Mouse (Mus musculus): ENCODE measurements around the gene Coro1b. TPM values are rescaled to one million over a fixed set of nuclear protein-coding genes. Genes with fewer than 3 reads are reported as not detected.

The Coro1b gene
- polyA plus RNA-seq, 1 experiment from 2014 or later: 218 TPM

- H3K36me3 ChIP-seq (ENCODE audit: insufficient read depth, low read length): no peaks in the 10 kb centered on the region
- no peaks in the 10 kb centered on the region for H3K27me3 ChIP-seq (ENCODE audit: insufficient read depth, low read length)
- no peak overlapping the region for H3K9ac ChIP-seq (replicated peaks; ENCODE audit: low read length)
- WGBS: 40% methylated on average over 3 of the region's 3 CpGs
- peaks cover 22% of the 10 kb centered on the region for H3K4me1 ChIP-seq (ENCODE audit: insufficient read depth, low read length)
- H3K4me2 ChIP-seq (replicated peaks; ENCODE audit: low read depth, low read length): no peak overlapping the region
- no peaks in the 10 kb centered on the region for H3K9me3 ChIP-seq (ENCODE audit: low read length)
- no peak overlapping the region for H3K27ac ChIP-seq (ENCODE audit: low read length)
- no peak overlapping the region for H3K4me3 ChIP-seq (ENCODE audit: low read length)
- ATAC-seq (ENCODE audit: low FRiP score, low TSS enrichment): no peak
Measured at GRCm38 (mm10) chr19:4181892-4182291, 33.5 kb downstream of the Coro1b start.

DNA sequence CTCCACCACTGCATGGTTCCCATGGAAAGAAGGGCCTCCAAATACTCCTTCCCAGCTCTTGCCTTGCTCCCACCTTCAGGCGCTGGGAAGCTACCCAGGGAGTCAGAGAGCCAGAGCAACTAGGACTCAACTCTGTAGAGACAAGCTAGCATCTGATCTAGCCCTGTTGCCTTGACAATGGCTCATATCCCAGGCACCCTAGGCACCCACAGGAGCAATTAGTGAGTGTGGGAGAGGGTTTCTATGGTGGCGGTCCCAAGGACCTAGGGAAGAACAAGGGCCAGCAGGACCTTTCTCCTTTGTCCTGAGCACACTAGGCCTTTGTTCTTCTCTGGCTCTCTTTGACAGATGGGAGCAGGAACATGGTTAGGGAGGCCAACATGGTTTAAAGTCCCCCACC, 35.3 kb downstream of the Coro1b start:
- Histone ChIP-seq H3K27me3 (ENCODE audit: insufficient read depth, low read length) (no peaks in the 10 kb centered on the region), H3K27ac (ENCODE audit: low read length) (no peak overlapping the region), H3K9ac (replicated peaks; ENCODE audit: low read length) (no peak overlapping the region), H3K4me2 (replicated peaks; ENCODE audit: low read depth, low read length) (no peak overlapping the region), H3K4me3 (ENCODE audit: low read length) (no peak overlapping the region), H3K4me1 (ENCODE audit: insufficient read depth, low read length) (peaks cover 22% of the 10 kb centered on the region), H3K9me3 (ENCODE audit: low read length) (no peaks in the 10 kb centered on the region), H3K36me3 (ENCODE audit: insufficient read depth, low read length) (no peaks in the 10 kb centered on the region)
- ATAC-seq (ENCODE audit: low FRiP score, low TSS enrichment): no peak
- 93% methylated on average over 2 of the region's 2 CpGs for WGBS

DNA sequence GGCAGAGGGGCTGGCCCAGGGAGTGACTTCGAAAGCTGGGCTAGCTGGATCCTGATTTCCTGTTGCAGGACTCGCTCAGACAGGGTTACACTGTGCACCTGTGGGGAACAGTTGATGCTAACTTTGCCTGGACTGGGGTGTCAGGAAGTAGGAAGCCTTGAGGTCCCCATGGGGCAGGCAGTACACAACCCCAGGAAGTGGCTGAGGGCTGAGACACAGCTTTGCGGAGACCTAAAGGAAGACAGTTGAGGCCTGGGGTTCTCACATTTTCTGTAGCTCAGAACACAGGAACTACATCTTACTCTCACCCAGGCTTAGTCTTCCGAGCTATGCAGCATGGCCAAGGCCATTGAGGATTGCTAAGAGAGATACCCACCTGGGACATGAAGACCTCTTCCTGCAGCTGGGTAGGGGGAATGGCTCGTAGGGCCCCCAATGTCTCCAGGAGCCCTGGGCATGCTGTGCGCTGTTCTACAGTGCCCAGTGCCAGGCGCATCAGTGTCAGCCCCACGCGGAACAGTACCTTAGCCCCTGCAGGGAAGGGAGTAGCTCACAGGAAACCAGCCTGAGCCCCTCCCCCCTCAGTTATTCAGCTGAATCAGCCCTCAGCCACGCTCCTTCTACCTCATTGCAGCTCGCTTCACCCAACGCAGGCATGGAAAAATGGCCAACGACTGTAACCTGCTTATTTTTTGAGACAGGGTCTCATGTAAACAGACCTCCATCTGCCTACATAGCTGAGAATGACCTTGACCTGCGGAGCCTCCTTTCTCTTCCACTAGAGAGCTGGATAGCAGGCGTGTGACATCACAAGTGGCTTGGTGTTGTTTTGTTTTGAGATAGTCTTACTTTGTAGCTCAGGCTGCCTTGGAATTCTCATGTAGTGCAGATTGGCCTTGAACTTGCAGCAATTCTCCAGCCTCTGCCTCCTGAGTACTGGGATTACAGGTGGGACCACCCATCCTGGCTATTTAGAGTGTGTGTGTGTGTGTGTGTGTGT, 36.9 kb downstream of the Coro1b start:
- peaks cover 22% of the 10 kb centered on the region for H3K4me1 ChIP-seq (ENCODE audit: insufficient read depth, low read length)
- no peaks in the 10 kb centered on the region for H3K36me3 ChIP-seq (ENCODE audit: insufficient read depth, low read length)
- peak; percentile 39 for ATAC-seq (ENCODE audit: low FRiP score, low TSS enrichment)
- H3K27ac ChIP-seq (ENCODE audit: low read length): peak overlapping the region; percentile 55
- H3K9me3 ChIP-seq (ENCODE audit: low read length): no peaks in the 10 kb centered on the region
- 47% methylated on average over 15 of the region's 15 CpGs for WGBS
- no peak overlapping the region for H3K4me3 ChIP-seq (ENCODE audit: low read length)
- no peaks in the 10 kb centered on the region for H3K27me3 ChIP-seq (ENCODE audit: insufficient read depth, low read length)
- H3K4me2 ChIP-seq (replicated peaks; ENCODE audit: low read depth, low read length): 0 out of 2 replicates have a peak overlapping the region, but pooled peaks have one; percentile 16
- peak overlapping the region; percentile 23; the same call in 1 of the 2 replicates for H3K9ac ChIP-seq (replicated peaks; ENCODE audit: low read length)

- no peak overlapping the region for H3K27ac ChIP-seq (ENCODE audit: low read length)
- H3K4me3 ChIP-seq (ENCODE audit: low read length): no peak overlapping the region
- H3K4me2 ChIP-seq (replicated peaks; ENCODE audit: low read depth, low read length): no peak overlapping the region
- H3K36me3 ChIP-seq (ENCODE audit: insufficient read depth, low read length): no peaks in the 10 kb centered on the region
- ATAC-seq (ENCODE audit: low FRiP score, low TSS enrichment): no peak
- 53% methylated on average over 3 of the region's 3 CpGs for WGBS
- H3K9ac ChIP-seq (replicated peaks; ENCODE audit: low read length): no peak overlapping the region
- H3K27me3 ChIP-seq (ENCODE audit: insufficient read depth, low read length): no peaks in the 10 kb centered on the region
- no peaks in the 10 kb centered on the region for H3K9me3 ChIP-seq (ENCODE audit: low read length)
- peaks cover 27% of the 10 kb centered on the region for H3K4me1 ChIP-seq (ENCODE audit: insufficient read depth, low read length)
Measured at GRCm38 (mm10) chr19:4187303-4187702, 38.9 kb downstream of the Coro1b start.

DNA sequence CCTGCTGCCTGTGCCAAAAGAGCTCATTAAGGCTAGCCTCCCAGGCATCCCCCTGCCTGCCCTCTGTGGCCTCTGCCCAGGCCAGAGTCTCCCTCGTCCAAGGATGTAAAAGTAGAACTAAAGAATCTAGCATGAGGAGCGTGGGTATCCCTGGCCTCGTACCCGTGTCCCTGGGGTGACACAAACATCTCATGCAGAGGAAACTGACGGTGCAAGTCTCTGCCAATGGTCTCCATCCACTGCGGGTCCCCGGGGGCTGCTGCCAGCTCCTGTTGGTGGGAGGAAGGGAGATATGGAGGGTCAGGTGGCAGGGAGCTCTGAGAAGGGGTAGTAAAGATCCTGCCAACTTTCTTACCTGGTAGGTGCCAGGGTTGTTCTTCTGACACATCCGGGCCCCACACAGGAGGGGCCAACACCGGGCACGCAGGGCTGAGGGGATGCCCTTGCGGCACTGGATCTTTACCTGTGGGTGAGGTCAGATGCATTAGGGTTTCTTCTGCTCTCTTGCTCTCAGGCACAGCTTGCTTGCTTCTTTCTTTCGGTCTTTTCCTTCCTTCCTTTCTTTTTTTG, 40.7 kb downstream of the Coro1b start:
- Histone ChIP-seq H3K36me3 (ENCODE audit: insufficient read depth, low read length) (peaks cover 8% of the 10 kb centered on the region; the same call in 1 of the 2 replicates), H3K4me3 (ENCODE audit: low read length) (no peak overlapping the region), H3K27me3 (ENCODE audit: insufficient read depth, low read length) (no peaks in the 10 kb centered on the region), H3K9me3 (ENCODE audit: low read length) (no peaks in the 10 kb centered on the region), H3K27ac (ENCODE audit: low read length) (no peak overlapping the region), H3K9ac (replicated peaks; ENCODE audit: low read length) (no peak overlapping the region), H3K4me2 (replicated peaks; ENCODE audit: low read depth, low read length) (no peak overlapping the region), H3K4me1 (ENCODE audit: insufficient read depth, low read length) (peaks cover 35% of the 10 kb centered on the region)
- 88% methylated on average over 12 of the region's 12 CpGs for WGBS
- no peak for ATAC-seq (ENCODE audit: low FRiP score, low TSS enrichment)

DNA sequence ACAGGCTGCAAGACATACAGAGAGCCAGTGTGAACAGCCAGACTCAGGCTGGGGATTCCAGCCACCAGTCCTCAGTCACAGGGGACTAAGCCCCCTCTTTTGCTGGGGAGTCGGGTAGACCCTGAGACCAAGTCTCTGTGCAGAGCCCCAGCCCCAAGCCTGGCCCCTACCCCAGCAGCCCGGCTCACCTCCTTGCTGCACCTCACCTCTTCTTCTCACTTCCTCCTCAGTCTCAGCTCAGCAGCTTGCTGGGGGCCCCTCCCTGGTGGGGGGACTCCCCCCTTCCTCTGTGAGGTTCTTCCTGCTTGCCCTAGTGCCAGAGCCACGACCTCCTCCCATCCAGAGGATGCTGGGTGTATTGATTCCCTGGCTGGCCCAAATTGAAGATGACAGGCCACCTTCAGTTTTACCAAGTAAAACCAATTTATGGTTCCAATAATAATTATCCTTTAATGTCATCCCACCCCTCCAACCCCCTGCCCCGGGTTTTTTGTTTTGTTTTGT, 42.5 kb downstream of the Coro1b start, which contains the start of gene Tbc1d10c:
Tbc1d10c (minus strand) TSS at position 454 of the 504 bp plus-strand sequence.
- H3K9me3 ChIP-seq (ENCODE audit: low read length): no peaks in the 10 kb centered on the region
- WGBS: 34% methylated on average over 4 of the region's 4 CpGs
- no peak; the same call in 1 of the 2 replicates for ATAC-seq (ENCODE audit: low FRiP score, low TSS enrichment)
- H3K4me3 ChIP-seq (ENCODE audit: low read length): peak within 1 kb of the TSS; percentile 83
- peak within 1 kb of the TSS; percentile 97 for H3K27ac ChIP-seq (ENCODE audit: low read length)
- peak within 1 kb of the TSS; percentile 91 for H3K4me2 ChIP-seq (replicated peaks; ENCODE audit: low read depth, low read length)
- H3K27me3 ChIP-seq (ENCODE audit: insufficient read depth, low read length): no peaks in the 10 kb centered on the region
- peak within 1 kb of the TSS; percentile 96 for H3K9ac ChIP-seq (replicated peaks; ENCODE audit: low read length)
- H3K4me1 ChIP-seq (ENCODE audit: insufficient read depth, low read length): peaks cover 38% of the 10 kb centered on the region
- H3K36me3 ChIP-seq (ENCODE audit: insufficient read depth, low read length): peaks cover 25% of the 10 kb centered on the region

- Histone ChIP-seq H3K9me3 (ENCODE audit: low read length) (no peaks in the 10 kb centered on the region), H3K27me3 (ENCODE audit: insufficient read depth, low read length) (no peaks in the 10 kb centered on the region), H3K9ac (replicated peaks; ENCODE audit: low read length) (peak within 1 kb of the TSS; percentile 96), H3K4me1 (ENCODE audit: insufficient read depth, low read length) (peaks cover 47% of the 10 kb centered on the region), H3K4me2 (replicated peaks; ENCODE audit: low read depth, low read length) (peak within 1 kb of the TSS; percentile 91), H3K4me3 (ENCODE audit: low read length) (peak within 1 kb of the TSS; percentile 83), H3K27ac (ENCODE audit: low read length) (peak within 1 kb of the TSS; percentile 97), H3K36me3 (ENCODE audit: insufficient read depth, low read length) (peaks cover 33% of the 10 kb centered on the region)
- WGBS: 3% methylated on average over 32 of the region's 47 CpGs
- ATAC-seq (ENCODE audit: low FRiP score, low TSS enrichment): peak; percentile 95
Measured at GRCm38 (mm10) chr19:4191528-4192250, 43.3 kb downstream of the Coro1b start, which contains the start of gene Ppp1ca. Ppp1ca (plus strand) TSS chr19:4192065.

- Histone ChIP-seq H3K27ac (ENCODE audit: low read length) (peak overlapping the region; percentile 97), H3K9me3 (ENCODE audit: low read length) (no peaks in the 10 kb centered on the region), H3K4me3 (ENCODE audit: low read length) (peak overlapping the region; percentile 83), H3K4me1 (ENCODE audit: insufficient read depth, low read length) (peaks cover 54% of the 10 kb centered on the region), H3K9ac (replicated peaks; ENCODE audit: low read length) (peak overlapping the region; percentile 96), H3K27me3 (ENCODE audit: insufficient read depth, low read length) (no peaks in the 10 kb centered on the region), H3K36me3 (ENCODE audit: insufficient read depth, low read length) (peaks cover 40% of the 10 kb centered on the region), H3K4me2 (replicated peaks; ENCODE audit: low read depth, low read length) (peak overlapping the region; percentile 91)
- WGBS: under 1% methylated on average over 51 of the region's 52 CpGs
- 0 out of 2 replicates have a peak, but pooled peaks have one; percentile 1 for ATAC-seq (ENCODE audit: low FRiP score, low TSS enrichment)
Measured at GRCm38 (mm10) chr19:4192251-4192985, 44.0 kb downstream of the Coro1b start.

DNA sequence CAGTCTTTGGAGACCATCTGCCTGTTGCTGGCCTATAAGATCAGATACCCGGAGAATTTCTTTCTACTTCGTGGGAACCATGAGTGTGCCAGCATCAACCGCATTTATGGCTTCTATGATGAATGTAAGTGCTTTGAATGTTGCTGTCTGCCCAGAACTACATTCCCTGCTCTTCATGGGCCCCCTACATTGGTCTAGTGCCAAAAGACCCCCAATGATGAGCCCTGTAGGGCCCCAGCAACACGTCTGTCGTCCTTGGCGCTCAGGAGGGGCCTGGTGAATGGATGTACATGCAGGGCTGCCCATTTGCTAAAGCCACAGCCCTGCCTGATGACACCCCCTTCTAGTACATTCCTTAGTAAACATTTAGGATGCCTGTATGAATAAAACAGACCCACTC, 44.7 kb downstream of the Coro1b start:
- Histone ChIP-seq H3K27ac (ENCODE audit: low read length) (no peak overlapping the region; the same call in 1 of the 2 replicates), H3K9ac (replicated peaks; ENCODE audit: low read length) (peak overlapping the region; percentile 96), H3K4me3 (ENCODE audit: low read length) (peak overlapping the region; percentile 83), H3K4me1 (ENCODE audit: insufficient read depth, low read length) (peaks cover 56% of the 10 kb centered on the region), H3K4me2 (replicated peaks; ENCODE audit: low read depth, low read length) (peak overlapping the region; percentile 91), H3K9me3 (ENCODE audit: low read length) (no peaks in the 10 kb centered on the region), H3K27me3 (ENCODE audit: insufficient read depth, low read length) (no peaks in the 10 kb centered on the region), H3K36me3 (ENCODE audit: insufficient read depth, low read length) (peaks cover 43% of the 10 kb centered on the region)
- no peak for ATAC-seq (ENCODE audit: low FRiP score, low TSS enrichment)
- 51% methylated on average over 6 of the region's 6 CpGs for WGBS

Measured in kidney, embryonic 16.5 days (tissue).